Mouse (Mus musculus) ES-Bruce4 (cell line): ENCODE data around the gene Gm4216.
"Not testable (repeated sequence)": the region's sequence is repeated elsewhere in the genome, so short reads cannot be mapped to it uniquely, and the experiment has no call there.

ENCODE experiments used
- CTCF ChIP-seq: IDR thresholded peaks from one replicate; pipeline ENCODE4 v1.8.1; 2011; ENCODE audit warnings: low read depth, low read length
- EP300 ChIP-seq: IDR thresholded peaks from 2 replicates; pipeline ENCODE4 v1.6.1; 2011; ENCODE audit warnings: low read depth, low read length; ENCODE audit not compliant: insufficient read depth

GRCm38 (mm10) chr7:23055240-23055639 lies 35.5 kb upstream of the Gm4216 start, which contains the start of gene Vmn1r163:
- TF ChIP-seq EP300, CTCF: not testable (repeated sequence)
